Mouse (Mus musculus): ENCODE measurements at regions not wholly inside any gene's neighbourhood (a gene's known extent, or its start where the extent isn't known, plus 50 kb on each side); places are given as distances from the start of the nearest gene placed in this dataset.

GRCm38 (mm10) chr10:97397062-97397771 is 82.2 kb upstream of the Dcn start:
- DNase-seq, result no peak

GRCm38 (mm10) chr10:97397896-97398295 is 81.5 kb upstream of the Dcn start:
- no peak for DNase-seq

GRCm38 (mm10) chr10:97402524-97402923 is 76.9 kb upstream of the Dcn start:
- DNase-seq, result no peak

- DNase-seq, result no peak
These were observed 75.2 kb upstream of the Dcn start for GRCm38 (mm10) chr10:97404076-97404787.

GRCm38 (mm10) chr10:97409181-97409581 is 70.2 kb upstream of the Dcn start:
- DNase-seq, result no peak

- no peak for DNase-seq
These were observed 69.5 kb upstream of the Dcn start for GRCm38 (mm10) chr10:97409909-97410308.

GRCm38 (mm10) chr10:97422579-97422978 is 56.8 kb upstream of the Dcn start:
- no peak for DNase-seq

GRCm38 (mm10) chr10:97423039-97423700 is 56.2 kb upstream of the Dcn start:
- no peak for DNase-seq

Data from thymus, postnatal 4 days (tissue).